Mouse (Mus musculus) kidney, adult 8-10 months (tissue): ENCODE measurements around the gene Hivep3.

Source experiments
- DNase-seq, 2 experiments: peaks; one replicate each; pipeline ENCODE4 v3.0.0; 2022

Hivep3 gene

GRCm38 (mm10) chr4:119955008-119955407, 221.4 kb downstream of the Hivep3 start:
- no peak for DNase-seq

GRCm38 (mm10) chr4:119957970-119958369, 224.4 kb downstream of the Hivep3 start:
- no peak for DNase-seq

- DNase-seq = no peak
Measured at GRCm38 (mm10) chr4:119959293-119959692, 225.7 kb downstream of the Hivep3 start.

- peak; percentile 11 to 48 for DNase-seq
Measured at GRCm38 (mm10) chr4:119959873-119960272, 226.3 kb downstream of the Hivep3 start.

- no peak for DNase-seq
Measured at GRCm38 (mm10) chr4:119960523-119960922, 226.9 kb downstream of the Hivep3 start.

GRCm38 (mm10) chr4:119961164-119961563, 227.6 kb downstream of the Hivep3 start:
- no peak for DNase-seq

GRCm38 (mm10) chr4:119962066-119962465, 228.5 kb downstream of the Hivep3 start:
- DNase-seq = no peak

GRCm38 (mm10) chr4:119966105-119967072, 232.8 kb downstream of the Hivep3 start:
- peak in 1 of 2 experiments; percentile 22 for DNase-seq

- no peak for DNase-seq
Measured at GRCm38 (mm10) chr4:119967073-119967608, 233.6 kb downstream of the Hivep3 start.

GRCm38 (mm10) chr4:119967636-119968035, 234.1 kb downstream of the Hivep3 start:
- peak; percentile 30 to 54 for DNase-seq

- peak; percentile 58 to 69 for DNase-seq
Measured at GRCm38 (mm10) chr4:119968071-119968470, 234.5 kb downstream of the Hivep3 start.

GRCm38 (mm10) chr4:119968887-119969286, 235.3 kb downstream of the Hivep3 start:
- DNase-seq = no peak

- no peak for DNase-seq
Measured at GRCm38 (mm10) chr4:119970166-119970565, 236.6 kb downstream of the Hivep3 start.

GRCm38 (mm10) chr4:119972375-119972774, 238.8 kb downstream of the Hivep3 start:
- DNase-seq = no peak

- DNase-seq = no peak
Measured at GRCm38 (mm10) chr4:119973729-119974605, 240.4 kb downstream of the Hivep3 start.

- no peak for DNase-seq
Measured at GRCm38 (mm10) chr4:119975242-119975641, 241.7 kb downstream of the Hivep3 start.

GRCm38 (mm10) chr4:119975822-119976221, 242.2 kb downstream of the Hivep3 start:
- DNase-seq = no peak

- DNase-seq = no peak
Measured at GRCm38 (mm10) chr4:119976428-119977168, 243.0 kb downstream of the Hivep3 start.

- no peak for DNase-seq
Measured at GRCm38 (mm10) chr4:119977817-119978491, 244.4 kb downstream of the Hivep3 start.

GRCm38 (mm10) chr4:119979238-119979829, 245.8 kb downstream of the Hivep3 start:
- DNase-seq = no peak

- DNase-seq = no peak
Measured at GRCm38 (mm10) chr4:119979918-119980317, 246.3 kb downstream of the Hivep3 start.
